Mouse (Mus musculus) stomach, postnatal 0 days (tissue): ENCODE data around the gene Cers6. TPM values are rescaled to one million over a fixed set of nuclear protein-coding genes. Genes with fewer than 3 reads are reported as not detected.

Experiments
- ATAC-seq: fragments of 200-750 bp; cut with Nextera tagmentation; 2 replicates; pipeline ENCODE4 v1.8.0; 2017; ENCODE audit not compliant: low FRiP score, low TSS enrichment
- DNase-seq: peaks from one replicate; pipeline ENCODE4 v3.0.0-alpha.2; 2016; ENCODE audit warnings: low spot score
- H3K27ac ChIP-seq: fragments of 300-500 bp; sonication (generic); replicated peaks from 2 replicates; pipeline ENCODE4 v1.5.1; 2014; ENCODE audit warnings: mild to moderate bottlenecking, control low read depth
- H3K27me3 ChIP-seq: fragments of 300-500 bp; sonication (generic); 2 replicates; pipeline ENCODE4 v1.6.1; 2014; ENCODE audit warnings: low read length; ENCODE audit not compliant: control insufficient read depth, insufficient read depth
- H3K36me3 ChIP-seq: fragments of 300-500 bp; sonication (generic); 2 replicates; pipeline ENCODE4 v1.6.1; 2014; ENCODE audit warnings: low read length, mixed read lengths; ENCODE audit not compliant: control insufficient read depth, insufficient read depth
- H3K4me1 ChIP-seq: fragments of 300-500 bp; sonication (generic); replicated peaks from 2 replicates; pipeline ENCODE4 v1.6.1; 2014; ENCODE audit warnings: antibody characterized with exemption; ENCODE audit not compliant: control insufficient read depth, insufficient read depth
- H3K4me2 ChIP-seq: fragments of 300-500 bp; sonication (generic); replicated peaks from 2 replicates; pipeline ENCODE4 v1.6.1; 2014; ENCODE audit warnings: low read depth, mild to moderate bottlenecking, control low read depth, moderate library complexity
- H3K4me3 ChIP-seq: fragments of 300-500 bp; sonication (generic); 2 replicates; pipeline ENCODE4 v1.5.1; 2014; ENCODE audit warnings: low read depth, low read length, control low read depth
- H3K9ac ChIP-seq: fragments of 300-500 bp; sonication (generic); 2 replicates; pipeline ENCODE4 v1.6.1; 2014; ENCODE audit warnings: mild to moderate bottlenecking, low read length, control low read depth, mixed read lengths
- H3K9me3 ChIP-seq: fragments of 300-500 bp; sonication (generic); 2 replicates; pipeline ENCODE4 v1.6.1; 2016; ENCODE audit warnings: low read length; ENCODE audit not compliant: control insufficient read depth
- CTCF ChIP-seq: IDR thresholded peaks from 2 replicates; pipeline ENCODE4 v1.5.1; 2016; ENCODE audit warnings: antibody characterized with exemption, low read depth, mild to moderate bottlenecking, moderate library complexity
- EP300 ChIP-seq: optimal IDR thresholded peaks from 2 replicates; pipeline ENCODE3; 2016; ENCODE audit warnings: antibody characterized with exemption
- WGBS: fragments of 180-500 bp; shearing (Covaris S2); extraction: QIAGEN DNeasy Blood & Tissue Kit; methylation state at CpG from one replicate; pipeline ENCODE4 v1.1.7; 2014; 5-methylcytosine and 5-hydroxymethylcytosine counted together
- polyA plus RNA-seq: library from polyadenylated mRNA; unstranded; fragments of >200 nt; fragmentation: Nextera tagmentation; extraction: Ambion mirVana; gene quantifications from 2 replicates; pipeline ENCODE4 v1.2.1, GENCODE M21; 2015

Cers6 gene
- polyA plus RNA-seq, 1 experiment from 2014 or later = 8.0 TPM

DNA sequence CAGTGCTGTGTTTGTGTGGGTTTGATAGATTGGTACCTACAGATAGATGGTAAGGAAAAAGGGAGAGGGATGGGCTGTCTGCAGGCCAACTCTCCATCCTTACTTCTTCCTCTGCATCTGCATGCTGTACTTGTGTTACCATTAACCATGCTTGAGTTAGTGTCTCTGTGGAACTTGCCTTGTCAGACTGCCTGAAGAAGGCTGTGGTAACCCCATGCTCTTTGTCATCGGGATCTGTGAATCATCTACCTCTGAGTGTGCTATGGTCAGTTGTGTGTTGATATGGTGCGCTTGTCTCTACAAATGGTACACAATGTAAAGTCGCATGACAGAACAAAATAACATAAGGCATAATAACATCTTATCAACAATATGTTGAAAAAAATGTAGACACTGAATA is 94.9 kb downstream of the Cers6 start:
- H3K4me2 ChIP-seq = no peak overlapping the region
- TF ChIP-seq EP300 (no peak), CTCF (no peak)
- no peak overlapping the region for H3K27ac ChIP-seq
- H3K9ac ChIP-seq = no peak overlapping the region
- 95% methylated on average over 3 of the region's 3 CpGs for WGBS
- no peaks in the 10 kb centered on the region for H3K27me3 ChIP-seq
- ATAC-seq (no peak), DNase-seq (no peak)
- H3K4me3 ChIP-seq = no peak overlapping the region
- H3K36me3 ChIP-seq = no peaks in the 10 kb centered on the region
- H3K4me1 ChIP-seq = no peaks in the 10 kb centered on the region
- 0 out of 2 replicates have a peak, but pooled peaks cover 4% of the 10 kb centered on the region for H3K9me3 ChIP-seq

DNA sequence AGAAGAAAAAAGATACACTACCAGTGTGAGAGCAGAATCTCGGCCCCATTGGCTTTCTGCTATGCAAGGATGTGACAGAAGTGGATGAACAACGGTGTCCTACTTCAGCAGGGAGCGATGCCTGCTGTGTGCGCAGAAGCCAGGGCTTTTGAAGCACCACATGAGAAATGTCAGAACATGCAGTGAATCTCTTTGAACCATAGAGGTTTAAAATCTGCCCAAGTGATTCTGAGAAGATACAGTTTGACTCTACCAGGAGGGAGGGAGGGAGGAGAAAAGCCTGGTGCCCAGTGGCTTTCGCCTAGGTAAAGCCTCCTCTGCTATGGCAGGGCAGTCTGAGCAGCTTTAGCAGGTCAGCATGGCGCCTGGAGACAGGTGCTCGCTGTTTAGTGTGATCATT is 96.6 kb downstream of the Cers6 start:
- H3K4me1 ChIP-seq = no peaks in the 10 kb centered on the region
- DNase-seq = no peak

DNA sequence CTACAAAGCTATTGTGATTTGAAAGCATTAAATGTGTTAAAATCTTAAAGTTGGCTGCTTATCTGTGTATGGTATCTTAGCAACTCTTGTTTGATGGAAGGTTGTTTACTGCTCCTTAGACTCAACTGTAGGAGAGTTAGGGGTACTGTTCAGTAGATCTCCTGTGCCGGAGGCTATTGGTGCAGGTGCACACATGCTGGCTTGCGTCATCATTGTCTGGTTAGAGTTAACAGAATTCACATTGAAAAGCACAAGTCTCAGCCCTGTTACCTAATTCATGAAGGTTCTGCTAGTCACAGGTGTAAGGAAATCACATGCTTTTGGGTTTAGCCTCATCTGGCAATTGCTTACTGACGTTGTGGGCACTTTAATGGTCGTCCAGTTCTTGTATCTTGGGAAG is 98.3 kb downstream of the Cers6 start:
- no peak for TF ChIP-seq EP300
- TF ChIP-seq CTCF = no peak
- WGBS = 85% methylated on average over 4 of the region's 4 CpGs
- Histone ChIP-seq H3K27ac (no peak overlapping the region), H3K4me1 (no peaks in the 10 kb centered on the region), H3K4me3 (no peak overlapping the region), H3K4me2 (no peak overlapping the region), H3K27me3 (no peaks in the 10 kb centered on the region), H3K9ac (no peak overlapping the region), H3K9me3 (no peaks in the 10 kb centered on the region), H3K36me3 (no peaks in the 10 kb centered on the region; the same call in 1 of the 2 replicates)
- ATAC-seq (no peak), DNase-seq (no peak)

More for the DNA sequence above, 96.6 kb downstream of the Cers6 start:
- Histone ChIP-seq H3K9ac (no peak overlapping the region), H3K27me3 (no peaks in the 10 kb centered on the region), H3K36me3 (no peaks in the 10 kb centered on the region; the same call in 1 of the 2 replicates), H3K27ac (no peak overlapping the region), H3K9me3 (no peaks in the 10 kb centered on the region), H3K4me3 (no peak overlapping the region), H3K4me2 (no peak overlapping the region)
- 84% methylated on average over 7 of the region's 7 CpGs for WGBS
- TF ChIP-seq CTCF = no peak
- no peak for TF ChIP-seq EP300
- ATAC-seq = no peak

DNA sequence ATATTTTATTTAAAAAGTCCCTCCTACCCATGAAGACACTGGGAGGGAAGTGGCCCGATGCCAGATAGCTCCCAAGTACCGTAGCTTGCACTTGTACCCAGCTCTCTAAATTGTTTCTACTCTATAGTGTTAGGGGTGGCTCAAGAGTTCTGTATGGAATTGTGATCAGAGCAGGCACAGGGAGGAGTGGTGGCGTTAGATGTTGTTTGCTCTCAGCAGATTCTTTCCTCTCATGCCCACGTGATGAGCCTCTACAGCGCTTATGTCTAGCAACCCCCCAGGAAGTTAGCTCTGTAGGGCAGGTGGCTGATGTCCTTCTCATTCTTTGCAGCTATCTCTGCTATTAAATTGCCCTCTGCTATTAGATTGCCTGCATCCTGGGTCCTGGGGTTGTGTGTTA is 98.8 kb downstream of the Cers6 start:
- no peak overlapping the region for H3K9ac ChIP-seq
- no peaks in the 10 kb centered on the region; the same call in 1 of the 2 replicates for H3K36me3 ChIP-seq
- H3K4me1 ChIP-seq = no peaks in the 10 kb centered on the region
- WGBS = 81% methylated on average over 5 of the region's 5 CpGs
- H3K27me3 ChIP-seq = no peaks in the 10 kb centered on the region
- TF ChIP-seq EP300 = no peak
- TF ChIP-seq CTCF = no peak
- no peak for DNase-seq
- no peak overlapping the region for H3K27ac ChIP-seq
- ATAC-seq = no peak
- no peak overlapping the region for H3K4me2 ChIP-seq
- no peaks in the 10 kb centered on the region for H3K9me3 ChIP-seq
- no peak overlapping the region for H3K4me3 ChIP-seq

DNA sequence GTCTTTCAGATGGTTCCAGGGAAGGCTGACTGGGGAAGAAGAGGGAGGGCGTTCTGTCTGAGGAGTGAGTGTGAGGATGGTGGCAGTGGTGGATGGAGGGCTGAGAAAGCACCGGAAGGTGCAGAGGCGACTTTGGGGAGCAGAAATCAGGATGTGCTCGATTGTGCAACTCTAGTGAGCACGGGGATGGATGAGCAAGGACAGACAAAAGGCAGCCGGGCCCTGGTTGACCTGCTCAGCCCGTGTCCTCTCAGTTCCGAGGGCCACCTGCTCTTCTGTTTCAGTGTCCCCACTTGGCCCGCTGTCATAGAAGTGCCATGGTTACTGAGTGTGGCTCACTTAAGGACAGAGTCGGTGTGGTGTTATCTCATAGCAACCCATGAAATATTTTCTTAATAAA is 99.4 kb downstream of the Cers6 start:
- no peak for DNase-seq
- TF ChIP-seq EP300 (no peak), CTCF (no peak)
- WGBS = 91% methylated on average over 10 of the region's 10 CpGs
- H3K9ac ChIP-seq = no peak overlapping the region
- H3K4me3 ChIP-seq = no peak overlapping the region
- no peaks in the 10 kb centered on the region for H3K9me3 ChIP-seq
- H3K4me1 ChIP-seq = no peaks in the 10 kb centered on the region
- H3K27me3 ChIP-seq = no peaks in the 10 kb centered on the region
- H3K36me3 ChIP-seq = no peaks in the 10 kb centered on the region; the same call in 1 of the 2 replicates
- H3K4me2 ChIP-seq = no peak overlapping the region
- no peak for ATAC-seq
- H3K27ac ChIP-seq = no peak overlapping the region

DNA sequence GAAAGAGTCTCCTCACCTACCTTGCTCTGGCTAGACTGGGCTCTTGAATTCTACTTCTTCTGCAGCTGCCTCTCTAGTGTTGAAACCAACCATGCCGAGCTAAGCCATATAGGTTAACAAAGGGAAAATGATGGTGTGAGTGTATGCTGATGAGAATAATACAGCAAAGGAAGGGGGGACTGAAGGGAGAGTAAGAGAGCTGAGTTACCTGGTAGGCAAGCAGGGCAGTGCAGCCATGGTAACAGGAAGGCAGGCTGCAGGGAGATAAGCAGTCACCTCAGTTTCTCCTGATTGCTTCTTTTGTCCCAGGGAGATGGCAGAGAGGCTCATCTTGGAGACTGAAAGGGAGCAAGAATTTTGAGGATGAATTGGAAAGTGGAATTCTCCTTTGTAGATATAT is 105.1 kb downstream of the Cers6 start:
- Histone ChIP-seq H3K4me1 (no peaks in the 10 kb centered on the region), H3K27ac (no peak overlapping the region), H3K9me3 (no peaks in the 10 kb centered on the region), H3K9ac (no peak overlapping the region), H3K36me3 (no peaks in the 10 kb centered on the region; the same call in 1 of the 2 replicates), H3K27me3 (no peaks in the 10 kb centered on the region), H3K4me2 (no peak overlapping the region), H3K4me3 (no peak overlapping the region)
- TF ChIP-seq EP300 (no peak), CTCF (no peak)
- 75% methylated on average over 1 of the region's 1 CpGs for WGBS
- ATAC-seq (no peak), DNase-seq (no peak)
